23 mouse cellular contexts compared by ENCODE assay signal in genomic region chr15:81031611-81032010, GRCm38 (mm10). TPM values are rescaled to one million over a fixed set of nuclear protein-coding genes. Genes with fewer than 3 reads are reported as not detected.
DNase-seq lines count a peak whose midpoint lies in the region; ATAC-seq and TF ChIP-seq lines count a peak whose summit lies in the region.
"Had no signal": no experiment of that assay in that cellular context is flagged by ENCODE, and none has a peak within 500 bp of the region (broad histone marks: within the 10 kb centered on the region; RNA-seq: fewer than 3 reads in every experiment).

No protein-coding gene starts in this region.

- no peak for ATAC-seq in midbrain, embryonic 15.5 days (replicated peaks)
- ATAC-seq: forebrain, embryonic 13.5 days; hindbrain, embryonic 16.5 days; midbrain, embryonic 16.5 days had no signal

- no peaks in the 10 kb centered on the region for H3K27me3 ChIP-seq in heart, embryonic 10.5 days (ENCODE audit: insufficient read depth, poor library complexity, severe bottlenecking)
- no peaks in the 10 kb centered on the region for H3K27me3 ChIP-seq in midbrain, embryonic 15.5 days (replicated peaks)
- H3K27me3 ChIP-seq: embryonic facial prominence, embryonic 13.5 days; forebrain, embryonic 13.5 days; heart, embryonic 13.5 days; lung, embryonic 15.5 days had no signal

- WGBS in heart, embryonic 10.5 days, result 89% methylated on average over 4 of the region's 4 CpGs
- 61% methylated on average over 4 of the region's 4 CpGs for WGBS in lung, adult 2 months
- 84% methylated on average over 4 of the region's 4 CpGs for WGBS in midbrain, embryonic 15.5 days

- no peak for TF ChIP-seq CTCF in lung, adult 2 months (IDR thresholded peaks at IDR 0.05; ENCODE audit: insufficient read depth, low read length)

- H3K27ac ChIP-seq in heart, embryonic 10.5 days, result peak overlapping the region; percentile 42; the same call in 1 of the 2 replicates
- H3K27ac ChIP-seq in midbrain, embryonic 15.5 days, result no peak overlapping the region
- H3K27ac ChIP-seq: embryonic facial prominence, embryonic 13.5 days; forebrain, embryonic 13.5 days; heart, embryonic 13.5 days; kidney, postnatal 0 days; liver, embryonic 14.5 days; lung, embryonic 15.5 days had no signal

- peaks cover 62% of the 10 kb centered on the region for H3K4me1 ChIP-seq in heart, embryonic 10.5 days
- peaks cover 25% of the 10 kb centered on the region for H3K4me1 ChIP-seq in lung, adult 2 months (ENCODE audit: control insufficient read depth, insufficient read depth, low read length)
- peaks cover 20% of the 10 kb centered on the region for H3K4me1 ChIP-seq in midbrain, embryonic 15.5 days

- H3K4me3 ChIP-seq in heart, embryonic 10.5 days, result no peak overlapping the region
- H3K4me3 ChIP-seq in lung, adult 2 months (replicated peaks; ENCODE audit: extremely low read depth, low read depth, low read length), result no peak overlapping the region
- H3K4me3 ChIP-seq in midbrain, embryonic 15.5 days, result no peak overlapping the region
- H3K4me3 ChIP-seq: embryonic facial prominence, embryonic 13.5 days; erythroblast, embryonic 14.5 days; forebrain, embryonic 13.5 days; heart, embryonic 13.5 days; lung, embryonic 15.5 days had no signal

- TF ChIP-seq POLR2A in lung, adult 2 months (IDR thresholded peaks at IDR 0.05; ENCODE audit: borderline replicate concordance, extremely low read depth, low read depth, low read length), result no peak

- no peaks in the 10 kb centered on the region for H3K9me3 ChIP-seq in heart, embryonic 10.5 days
- H3K9me3 ChIP-seq in midbrain, embryonic 15.5 days, result no peaks in the 10 kb centered on the region
- H3K9me3 ChIP-seq: embryonic facial prominence, embryonic 13.5 days; forebrain, embryonic 13.5 days; heart, embryonic 13.5 days; lung, embryonic 15.5 days had no signal

- H3K4me2 ChIP-seq in midbrain, embryonic 15.5 days, result no peak overlapping the region
- H3K4me2 ChIP-seq: embryonic facial prominence, embryonic 13.5 days; forebrain, embryonic 13.5 days; heart, embryonic 13.5 days; lung, embryonic 15.5 days had no signal

- H3K9ac ChIP-seq in midbrain, embryonic 15.5 days, result no peak overlapping the region
- H3K9ac ChIP-seq: embryonic facial prominence, embryonic 13.5 days; forebrain, embryonic 13.5 days; heart, embryonic 13.5 days; liver, embryonic 14.5 days; lung, embryonic 15.5 days had no signal

- no peaks in the 10 kb centered on the region for H3K36me3 ChIP-seq in heart, embryonic 10.5 days
- H3K36me3 ChIP-seq in midbrain, embryonic 15.5 days (replicated peaks), result no peaks in the 10 kb centered on the region
- H3K36me3 ChIP-seq: embryonic facial prominence, embryonic 13.5 days; heart, embryonic 13.5 days; lung, embryonic 15.5 days had no signal

- no peak for DNase-seq in heart, embryonic 10.5 days (ENCODE audit: low spot score)
- no peak for DNase-seq in heart, postnatal 4 days
- DNase-seq in lung, postnatal 36 days, result peak; percentile 28
- DNase-seq in lung, adult 2 months, result no peak
- peak; percentile 74 for DNase-seq in gastrocnemius, postnatal 25 days
- DNase-seq in B cell, adult 2 months, result no peak
- DNase-seq: adrenal gland, adult 2 months; cerebellum, adult 11-12 months; cerebellum, postnatal 10 days; layer of hippocampus, adult 9-11 months; lung, postnatal 4 days; right cerebral cortex, adult 18-20 months; right cerebral cortex, postnatal 4 days had no signal

RNA-seq across cellular contexts. Expression of gene Sgsm3, which starts 54.0 kb away (rescaled TPM):
- 23.7 and 26.4 TPM in 2 replicates for polyA plus RNA-seq in heart, embryonic 10.5 days (2016; fragmentation: Nextera tagmentation; extraction: Ambion mirVana)
- 10 to 100 TPM; 10.3 to 10.8 TPM for total RNA-seq in heart, postnatal 4 days (2021)
- polyA plus RNA-seq in lung, adult 2 months (2012; rRNA removed), result 50.4 and 52.2 TPM in 2 replicates
- total RNA-seq in gastrocnemius, postnatal 25 days (2021), result 10 to 100 TPM; 11.0 to 12.5 TPM
- 82.5 and 82.6 TPM in 2 replicates for polyA plus RNA-seq in midbrain, embryonic 15.5 days (2015; fragmentation: Nextera tagmentation; extraction: Ambion mirVana)

Comparison
In these comparisons a context has a peak if more than half of its experiments do, and no peak if none do; other contexts are left out.
1. DNase-seq: peak in lung, postnatal 36 days (single experiment) and gastrocnemius, postnatal 25 days (single experiment); none in heart, embryonic 10.5 days (single experiment), heart, postnatal 4 days (single experiment), lung, adult 2 months (single experiment) and B cell, adult 2 months (0 of 2).